Mouse (Mus musculus) ES-E14 (cell line): ENCODE data around the gene Rab5if. TPM values are rescaled to one million over a fixed set of nuclear protein-coding genes. Genes with fewer than 3 reads are reported as not detected.

Source experiments
- DNase-seq: peaks from one replicate; pipeline ENCODE4 v3.0.0-alpha.2; 2013; ENCODE audit warnings: low read depth, low spot score
- H3K27ac ChIP-seq: 2 replicates; pipeline ENCODE4 v1.5.1; 2012; ENCODE audit warnings: low read depth, mild to moderate bottlenecking, low read length, moderate library complexity, mixed read lengths; ENCODE audit not compliant: poor library complexity, insufficient read depth, severe bottlenecking
- H3K36me3 ChIP-seq: 2 replicates; pipeline ENCODE4 v1.6.1; 2012; ENCODE audit warnings: mild to moderate bottlenecking, low read length, moderate library complexity, mixed read lengths; ENCODE audit not compliant: control insufficient read depth, poor library complexity, insufficient read depth, severe bottlenecking
- H3K4me1 ChIP-seq, 2 experiments: fragments of 150-350 bp in 1 of 2; sonication (generic) in 1 of 2; 2 replicates each; pipeline ENCODE4 v1.6.1; 2012; ENCODE audit warnings: low read length in 2 of 2, mild to moderate bottlenecking in 1 of 2, mixed read lengths in 1 of 2; ENCODE audit not compliant: control insufficient read depth in 2 of 2, insufficient read depth in 2 of 2, poor library complexity in 1 of 2
- H3K4me3 ChIP-seq, 2 experiments: fragments of 150-350 bp in 1 of 2; sonication (generic) in 1 of 2; 2 replicates each; pipeline ENCODE4 v1.5.1; 2012; ENCODE audit warnings: low read length in 2 of 2, low read depth in 1 of 2, mild to moderate bottlenecking in 1 of 2, mixed read lengths in 1 of 2; ENCODE audit not compliant: insufficient read depth in 1 of 2, poor library complexity in 1 of 2, severe bottlenecking in 1 of 2
- H3K9ac ChIP-seq: 2 replicates; pipeline ENCODE4 v1.6.1; 2012; ENCODE audit warnings: low read depth, mild to moderate bottlenecking, low read length, mixed read lengths; ENCODE audit not compliant: poor library complexity, insufficient read depth, severe bottlenecking
- H3K9me3 ChIP-seq: fragments of 150-350 bp; sonication (generic); 2 replicates; pipeline ENCODE4 v1.6.1; 2012; ENCODE audit warnings: low read depth, mild to moderate bottlenecking, low read length; ENCODE audit not compliant: control insufficient read depth, insufficient read depth
- CHD2 ChIP-seq: IDR thresholded peaks from 2 replicates; pipeline ENCODE4 v1.6.1; 2014; ENCODE audit warnings: mild to moderate bottlenecking, low read depth, low read length, inconsistent platforms
- HCFC1 ChIP-seq: IDR thresholded peaks from 2 replicates; pipeline ENCODE4 v1.6.1; 2012; ENCODE audit warnings: low read length, inconsistent platforms, borderline replicate concordance; ENCODE audit not compliant: insufficient read depth
- MAFK ChIP-seq: IDR thresholded peaks from 2 replicates; pipeline ENCODE4 v1.6.1; 2014; ENCODE audit warnings: mild to moderate bottlenecking, low read depth, low read length, inconsistent platforms; ENCODE audit not compliant: insufficient read depth
- ZC3H11A ChIP-seq: IDR thresholded peaks from 2 replicates; pipeline ENCODE4 v1.6.1; 2012; ENCODE audit warnings: low read depth, mild to moderate bottlenecking, inconsistent platforms, low read length, borderline replicate concordance
- ZNF384 ChIP-seq: IDR thresholded peaks from 2 replicates; pipeline ENCODE4 v1.6.1; 2012; ENCODE audit warnings: low read depth, low read length, inconsistent platforms
- in situ Hi-C, 2 experiments: fragments of 600-800 bp; cut with MboI; formaldehyde crosslinking; loops; one replicate each; pipeline ENCODE4 v1.15.1; 2025; ENCODE audit warnings: low sequenced_read_pairs in 2 of 2, inconsistent platforms in 1 of 2; ENCODE audit not compliant: unreplicated experiment in 2 of 2
- total RNA-seq: library from RNA; depleted of rRNA; stranded (reverse); fragments of 300-350 nt; gene quantifications from 2 replicates; pipeline ENCODE4 v1.2.3, GENCODE M21; 2012; rRNA removed

The Rab5if gene
- total RNA-seq, 1 experiment, result 216 TPM

GRCm38 (mm10) chr2:156919796-156920195 lies 56.9 kb downstream of the Rab5if start:
- in situ Hi-C loops, result no loop called here

GRCm38 (mm10) chr2:156923057-156923456 lies 60.1 kb downstream of the Rab5if start:
- no peak for DNase-seq
- Histone ChIP-seq H3K4me3 (no peak overlapping the region), H3K9me3 (no peaks in the 10 kb centered on the region), H3K4me1 (no peaks in the 10 kb centered on the region), H3K36me3 (no peaks in the 10 kb centered on the region), H3K9ac (no peak overlapping the region), H3K27ac (no peak overlapping the region)
- TF ChIP-seq HCFC1 (no peak), ZNF384 (no peak), CHD2 (no peak), MAFK (no peak), ZC3H11A (no peak)
- in situ Hi-C loops, result no loop called here

More at GRCm38 (mm10) chr2:156919796-156920195, 56.9 kb downstream of the Rab5if start:
- no peak overlapping the region for H3K27ac ChIP-seq
- H3K9me3 ChIP-seq, result no peaks in the 10 kb centered on the region
- H3K9ac ChIP-seq, result no peak overlapping the region
- DNase-seq, result no peak
- no peak overlapping the region for H3K4me3 ChIP-seq
- TF ChIP-seq ZNF384 (no peak), MAFK (no peak), HCFC1 (no peak), ZC3H11A (no peak), CHD2 (no peak)
- H3K4me1 ChIP-seq, result no peaks in the 10 kb centered on the region
- H3K36me3 ChIP-seq, result no peaks in the 10 kb centered on the region

Other genes with a start within 250 kb of the Rab5if start
- gene Dlgap4, start 249.4 kb upstream of the Rab5if start, total RNA-seq, result 18.7 and 28.8 TPM in 2 replicates
- gene Myl9, start 87.7 kb upstream of the Rab5if start, total RNA-seq, result 30.7 and 77.7 TPM in 2 replicates
- gene Tgif2, start 23.1 kb upstream of the Rab5if start, total RNA-seq, result 32.2 and 35.5 TPM in 2 replicates
- 0.89 and 1.2 TPM in 2 replicates for gene 4930518I15Rik, start 5.2 kb upstream of the Rab5if start, total RNA-seq
- gene Sla2, start 24.1 kb downstream of the Rab5if start, total RNA-seq, result 5.2 and 5.3 TPM in 2 replicates
- gene Ndrg3, start 128.9 kb downstream of the Rab5if start, total RNA-seq, result 8.3 and 13.1 TPM in 2 replicates
- gene Dsn1, start 144.0 kb downstream of the Rab5if start, total RNA-seq, result 25.2 and 27.9 TPM in 2 replicates
- 11.8 and 12.8 TPM in 2 replicates for gene Soga1, start 216.1 kb downstream of the Rab5if start, total RNA-seq
- not detected in 2 replicates for gene Tldc2, start 223.9 kb downstream of the Rab5if start, total RNA-seq